Mouse (Mus musculus): Measurements from ENCODE around the gene Hsd17b3.

GRCm38 (mm10) chr13:64089130-64089529 lies at the start of gene Hsd17b3:
- TF ChIP-seq CTCF (conservative IDR thresholded peaks at IDR 0.05; ENCODE audit: insufficient read depth, insufficient read length, low read depth, low read length), result no peak
- TF ChIP-seq POLR2A (IDR thresholded peaks at IDR 0.05; ENCODE audit: low read depth, low read length), result no peak
